Mouse (Mus musculus): ENCODE results near the gene Gse1.

- no peak for TF ChIP-seq TAL1 (IDR thresholded peaks at IDR 0.05; ENCODE audit: low read length)
- no peak for TF ChIP-seq GATA1 (IDR thresholded peaks at IDR 0.05; ENCODE audit: low read length)
These were observed 284.9 kb downstream of the Gse1 start for GRCm38 (mm10) chr8:120513145-120513544.
